Mouse (Mus musculus) olfactory bulb, adult 2 months (tissue): Measurements from ENCODE around the gene H2-Q10.
"Not testable (repeated sequence)": the region's sequence is repeated elsewhere in the genome, so short reads cannot be mapped to it uniquely, and the experiment has no call there.

Experiments
- CTCF ChIP-seq: fragments of 200-500 bp; IDR thresholded peaks from 2 replicates; pipeline ENCODE4 v1.5.1; 2012; ENCODE audit warnings: low read depth, mild to moderate bottlenecking, low read length, moderate library complexity; ENCODE audit not compliant: insufficient read depth
- POLR2A ChIP-seq: fragments of 200-500 bp; IDR thresholded peaks from 2 replicates; pipeline ENCODE4 v1.6.1; 2012; ENCODE audit warnings: mild to moderate bottlenecking, low read depth, low read length, moderate library complexity; ENCODE audit not compliant: insufficient read depth

DNA sequence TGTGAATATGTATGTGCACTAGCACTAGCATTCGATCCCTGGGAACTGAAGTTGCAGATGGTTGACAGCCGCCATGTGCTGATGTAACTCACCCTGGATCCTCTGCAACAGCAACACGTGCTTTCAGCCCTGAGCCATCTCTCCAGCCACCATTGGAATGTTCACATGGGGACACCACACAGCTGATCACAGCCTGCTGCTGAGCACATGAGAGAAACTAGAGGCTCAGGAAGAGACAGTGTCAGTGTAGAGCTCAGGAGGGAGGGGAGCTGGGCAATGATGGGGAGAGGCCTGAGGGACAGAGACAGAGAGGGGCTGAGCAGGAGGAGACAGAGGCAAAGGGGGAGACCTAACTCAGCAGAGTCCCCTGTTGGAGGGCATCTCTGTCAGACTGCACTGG lies 34.3 kb upstream of the H2-Q10 start:
- not testable (repeated sequence) for TF ChIP-seq CTCF, POLR2A
